9 mouse cellular contexts compared by ENCODE assay signal in genomic region chr2:27899894-27900293, GRCm38 (mm10). TPM values are rescaled to one million over a fixed set of nuclear protein-coding genes. Genes with fewer than 3 reads are reported as not detected.
A peak's percentile ranks its signal among the peaks of the same experiment; 100 is the strongest.
DNase-seq lines count a peak whose midpoint lies in the region; ATAC-seq lines count a peak whose summit lies in the region.
"Had no signal": no experiment of that assay in that cellular context is flagged by ENCODE, and none has a peak within 500 bp of the region (broad histone marks: within the 10 kb centered on the region; RNA-seq: fewer than 3 reads in every experiment).

No protein-coding gene starts in this region.

- H3K9me3 ChIP-seq in hindbrain, embryonic 11.5 days (ENCODE audit: control insufficient read depth, low read length) = no peaks in the 10 kb centered on the region
- H3K9me3 ChIP-seq in hindbrain, embryonic 13.5 days = no peaks in the 10 kb centered on the region
- H3K9me3 ChIP-seq: neural tube, embryonic 13.5 days had no signal

- H3K4me2 ChIP-seq in hindbrain, embryonic 11.5 days (replicated peaks; ENCODE audit: low read depth, low read length) = no peak overlapping the region
- no peak overlapping the region for H3K4me2 ChIP-seq in hindbrain, embryonic 13.5 days
- H3K4me2 ChIP-seq: neural tube, embryonic 13.5 days had no signal

- H3K36me3 ChIP-seq in hindbrain, embryonic 11.5 days (ENCODE audit: control insufficient read depth, insufficient read depth, low read length) = no peaks in the 10 kb centered on the region
- H3K36me3 ChIP-seq in hindbrain, embryonic 13.5 days = no peaks in the 10 kb centered on the region
- H3K36me3 ChIP-seq: neural tube, embryonic 13.5 days had no signal

- H3K9ac ChIP-seq in hindbrain, embryonic 11.5 days (ENCODE audit: low read depth, low read length) = no peak overlapping the region
- no peak overlapping the region for H3K9ac ChIP-seq in hindbrain, embryonic 13.5 days
- H3K9ac ChIP-seq: neural tube, embryonic 13.5 days had no signal

- 0 out of 2 replicates have a peak, but pooled peaks cover 2% of the 10 kb centered on the region for H3K4me1 ChIP-seq in hindbrain, embryonic 11.5 days (replicated peaks; ENCODE audit: control insufficient read depth, insufficient read depth, low read length)
- peaks cover 9% of the 10 kb centered on the region for H3K4me1 ChIP-seq in hindbrain, embryonic 13.5 days (replicated peaks)

- H3K4me3 ChIP-seq in hindbrain, embryonic 11.5 days (ENCODE audit: low read depth, low read length) = no peak overlapping the region
- H3K4me3 ChIP-seq in hindbrain, embryonic 13.5 days = no peak overlapping the region
- H3K4me3 ChIP-seq: neural tube, embryonic 13.5 days had no signal

- no peak overlapping the region for H3K27ac ChIP-seq in hindbrain, embryonic 11.5 days (ENCODE audit: low read depth, low read length)
- H3K27ac ChIP-seq in hindbrain, embryonic 13.5 days = no peak overlapping the region
- H3K27ac ChIP-seq: neural tube, embryonic 13.5 days had no signal

- 72% methylated on average over 3 of the region's 3 CpGs for WGBS in hindbrain, embryonic 11.5 days
- WGBS in hindbrain, embryonic 13.5 days = 68% methylated on average over 3 of the region's 3 CpGs

- ATAC-seq in hindbrain, embryonic 11.5 days (ENCODE audit: low FRiP score) = no peak
- ATAC-seq in hindbrain, embryonic 13.5 days (ENCODE audit: low FRiP score) = no peak
- ATAC-seq in activated CD4-positive, CD25-positive, alpha-beta regulatory T cell, adult 4 months = no peak

- no peaks in the 10 kb centered on the region for H3K27me3 ChIP-seq in hindbrain, embryonic 11.5 days (ENCODE audit: control insufficient read depth, insufficient read depth, low read length)
- no peaks in the 10 kb centered on the region for H3K27me3 ChIP-seq in hindbrain, embryonic 13.5 days
- H3K27me3 ChIP-seq: neural tube, embryonic 13.5 days had no signal

- DNase-seq in hindbrain, embryonic 11.5 days (ENCODE audit: low spot score) = peak; percentile 57
- peak; percentile 36 for DNase-seq in CD4-positive helper T cell, adult 2 months (ENCODE audit: low read depth, low spot score)
- DNase-seq in ZHBTc4 (ENCODE audit: low read depth, low spot score) = peak; percentile 83
- DNase-seq in forelimb bud, embryonic 11.5 days (ENCODE audit: low read depth, low spot score) = peak; percentile 56
- peak; percentile 67 for DNase-seq in lung, postnatal 14 days
- DNase-seq in thymus, postnatal 25 days = peak; percentile 65

RNA-seq across cellular contexts. Expression of gene Col5a1, which starts 13.7 kb away (rescaled TPM):
- 21.4 and 29.0 TPM in 2 replicates for polyA plus RNA-seq in hindbrain, embryonic 11.5 days (2014; fragmentation: Nextera tagmentation; extraction: Ambion mirVana)
- 15.4 and 16.3 TPM in 2 replicates for polyA plus RNA-seq in hindbrain, embryonic 13.5 days (2015; fragmentation: Nextera tagmentation; extraction: Ambion mirVana)
- polyA plus RNA-seq in activated CD4-positive, CD25-positive, alpha-beta regulatory T cell, adult 4 months (2017; shearing (Covaris generic)) = not detected

Comparison
In these comparisons a context has a peak if more than half of its experiments do, and no peak if none do; other contexts are left out.
1. RNA of gene Col5a1, which starts 13.7 kb away (polyA plus RNA-seq): 21.4 to 29.0 TPM in hindbrain, embryonic 11.5 days and 15.4 to 16.3 TPM in hindbrain, embryonic 13.5 days; not detected in activated CD4-positive, CD25-positive, alpha-beta regulatory T cell, adult 4 months; every median in the first group is over 10 times any median in the second.
2. Peak in every context shown above with its lines, with median percentiles within 50 percentile points of each other: DNase-seq.